Mouse (Mus musculus) retina, adult 2 months (tissue): Measurements from ENCODE around the gene Rsph14.
"Not testable (repeated sequence)": the region's sequence is repeated elsewhere in the genome, so short reads cannot be mapped to it uniquely, and the experiment has no call there.

Source experiments
- DNase-seq: peaks from one replicate; pipeline ENCODE4 v3.0.0-alpha.2; 2012; ENCODE audit warnings: low read depth, low spot score

Gene Rsph14

GRCm38 (mm10) chr10:75053655-75054054 is 21.3 kb upstream of the Rsph14 start:
- no peak for DNase-seq

DNA sequence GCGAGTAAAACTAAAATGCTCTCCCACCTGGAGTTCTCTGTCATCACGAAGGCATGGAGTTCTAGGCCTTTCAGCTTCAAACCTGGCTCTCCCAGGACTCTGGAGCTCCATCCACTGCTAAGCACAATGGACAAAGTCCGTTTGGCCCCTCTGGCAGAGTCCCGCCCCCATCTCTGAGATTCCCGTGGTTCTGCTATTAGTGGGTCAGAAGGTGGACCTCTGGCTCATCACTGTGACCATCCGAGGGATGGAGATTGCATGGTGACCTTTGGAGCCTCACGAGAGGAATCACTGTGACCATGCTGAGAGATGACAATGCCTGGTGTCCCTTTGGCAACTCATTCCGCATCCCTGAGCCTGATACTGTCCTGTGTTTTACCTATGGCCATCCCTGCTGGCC is 20.5 kb upstream of the Rsph14 start:
- no peak for DNase-seq

DNA sequence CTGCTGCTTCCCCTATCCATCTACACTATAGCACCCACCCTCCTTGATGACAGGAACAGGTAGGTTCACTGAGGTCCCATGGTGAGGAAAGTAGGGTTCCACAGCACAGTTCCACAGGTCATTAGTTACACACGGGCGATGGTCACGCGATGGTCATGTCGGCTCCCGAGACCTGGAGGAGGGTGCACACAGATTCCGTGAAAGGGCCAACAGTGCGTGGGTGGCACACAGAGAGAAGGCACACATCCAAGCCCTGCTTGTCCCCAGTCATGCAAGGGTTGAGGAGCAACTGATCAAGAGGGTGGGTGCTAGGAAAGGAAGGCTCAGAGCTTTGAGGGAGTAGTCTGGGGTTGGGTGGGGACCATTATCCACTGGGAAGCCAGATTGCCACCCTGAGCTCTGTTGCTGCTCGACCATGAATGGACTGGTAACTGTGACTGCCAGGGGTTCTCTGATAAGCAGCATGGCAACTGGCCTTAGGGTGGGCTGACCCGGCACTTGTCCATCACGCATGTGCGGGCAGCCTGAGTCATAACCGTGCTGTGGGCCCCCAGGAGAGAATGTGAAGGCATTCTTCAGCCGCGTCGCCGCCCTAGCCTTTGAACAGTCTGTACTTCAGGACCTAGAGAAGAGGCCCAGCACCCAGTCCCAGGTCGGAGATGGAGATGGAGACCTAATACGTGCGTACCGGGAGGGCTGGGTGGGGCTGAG is 19.1 kb upstream of the Rsph14 start:
- no peak for DNase-seq

DNA sequence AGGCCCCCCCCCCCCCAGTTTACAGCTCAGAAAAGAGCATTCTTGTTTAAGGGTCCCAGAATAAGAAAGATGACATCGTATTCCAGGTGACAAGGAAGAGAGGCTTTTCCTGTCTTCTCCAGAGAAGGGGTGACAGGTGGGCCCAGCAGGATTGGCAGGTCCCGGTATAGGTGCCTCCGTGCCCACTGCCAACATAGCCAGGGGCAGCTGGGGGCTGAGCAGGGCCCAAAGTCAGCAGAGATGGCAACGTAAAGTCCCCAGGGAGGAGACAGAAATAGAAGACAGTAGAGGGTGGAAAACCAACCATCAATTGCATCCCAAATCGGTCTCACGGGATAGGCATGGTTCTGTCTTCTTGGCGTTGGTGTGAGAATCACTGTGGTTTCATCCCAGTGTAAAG is 16.3 kb upstream of the Rsph14 start:
- DNase-seq: no peak

DNA sequence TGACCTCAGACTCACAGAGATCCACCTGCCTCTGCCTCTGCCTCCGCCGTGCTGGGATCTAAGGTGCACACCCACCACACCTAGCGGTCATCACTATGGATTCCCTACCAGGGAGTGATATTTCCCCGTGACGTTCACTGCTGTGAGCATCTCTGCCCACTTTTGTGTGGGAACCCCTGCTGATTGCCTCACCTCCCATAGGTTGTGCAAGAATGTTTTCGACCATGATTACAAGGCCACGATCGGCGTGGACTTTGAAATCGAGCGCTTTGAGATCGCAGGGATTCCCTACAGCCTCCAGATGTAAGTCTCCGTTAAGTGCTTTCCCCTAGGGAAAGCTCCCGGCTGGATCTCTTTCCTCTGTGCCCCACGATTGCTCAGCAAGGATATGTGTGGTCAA is 13.4 kb upstream of the Rsph14 start:
- no peak for DNase-seq

DNA sequence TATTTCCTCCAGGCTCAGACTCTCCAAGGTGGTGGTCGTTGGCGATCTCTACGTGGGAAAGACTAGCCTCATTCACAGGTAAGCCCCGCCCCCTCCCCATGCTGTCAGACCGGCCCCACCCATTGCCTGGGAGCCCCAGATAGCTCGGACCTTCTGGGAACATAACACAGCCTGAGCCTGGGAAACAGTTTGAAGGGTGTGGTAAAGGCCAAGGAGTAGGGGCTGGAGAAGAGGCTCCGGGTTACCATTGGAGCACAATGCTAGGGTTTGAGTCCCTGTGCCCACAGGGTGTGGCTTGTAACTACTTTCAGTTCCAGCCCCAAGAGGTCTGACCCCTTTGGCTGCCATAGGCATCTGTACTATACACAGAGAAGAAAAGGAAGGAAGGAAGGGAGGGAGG is 12.1 kb upstream of the Rsph14 start:
- no peak for DNase-seq

DNA sequence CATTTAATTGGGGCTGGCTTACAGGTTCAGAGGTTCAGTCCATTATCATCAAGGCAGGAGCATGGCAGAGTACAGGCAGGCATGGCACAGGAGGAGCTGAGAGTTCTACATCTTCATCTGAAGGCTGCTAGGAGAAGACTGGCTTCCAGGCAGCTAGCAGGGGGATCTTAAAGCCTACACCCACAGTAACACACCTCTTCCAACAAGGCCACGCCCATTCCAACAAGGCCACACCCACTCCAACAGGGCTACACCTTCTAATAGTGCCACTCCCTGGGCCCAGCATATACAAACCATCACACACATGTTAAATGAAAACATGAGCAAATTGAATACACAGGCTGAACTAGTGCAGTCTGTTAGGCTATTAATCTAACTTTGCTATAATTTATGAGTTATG is 9.7 kb upstream of the Rsph14 start:
- not testable (repeated sequence) for DNase-seq

DNA sequence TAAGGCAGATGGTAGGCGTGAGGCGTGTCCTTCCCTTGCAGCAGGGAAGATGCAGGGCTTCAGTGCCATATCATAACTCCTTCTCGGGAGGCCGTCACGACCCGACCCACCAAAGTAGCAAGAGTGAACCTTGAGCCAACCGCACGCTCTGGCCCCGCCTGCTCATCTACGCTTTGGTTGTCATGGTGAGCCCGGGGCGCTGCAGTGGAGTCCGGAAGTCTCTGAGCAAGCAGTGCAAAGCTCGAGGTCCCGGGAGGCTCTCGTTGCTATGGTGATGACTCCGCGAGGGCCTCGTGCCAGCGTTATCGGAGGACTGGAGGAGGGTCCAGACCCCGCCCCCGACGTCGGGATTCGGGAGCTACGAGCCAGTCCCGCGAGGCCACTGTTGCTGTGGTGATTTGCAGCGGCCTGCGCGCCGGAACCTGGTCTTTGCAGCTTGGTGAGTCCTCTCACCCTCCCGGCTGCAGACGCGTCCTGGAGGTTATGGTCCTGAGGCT is 4.5 kb upstream of the Rsph14 start, which contains the start of gene Rab36:
Gene Rab36 (plus strand): TSS at position 176 of the 497 bp plus-strand sequence.
- peak; percentile 34 for DNase-seq

- no peak for DNase-seq
These were observed 856 bp downstream of the Rsph14 start for GRCm38 (mm10) chr10:75031345-75032114.

DNA sequence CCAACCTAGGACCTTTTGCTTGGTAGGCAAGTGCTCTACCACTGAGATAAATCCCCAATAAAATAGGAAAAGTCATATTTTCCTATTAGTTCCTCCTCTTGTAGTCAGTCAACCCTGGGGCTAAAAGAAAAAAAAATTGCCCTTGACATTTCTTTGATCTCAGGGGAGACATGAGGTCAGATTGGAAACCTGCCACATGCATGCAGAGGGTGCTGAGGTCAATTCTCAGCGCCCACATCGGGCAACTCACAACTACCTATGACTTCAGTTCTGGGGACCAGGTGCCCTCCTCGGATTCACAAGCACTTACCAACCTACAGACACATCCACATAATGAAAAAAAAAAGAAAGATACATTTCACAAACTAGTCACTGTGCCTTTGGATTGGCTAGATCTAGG is 2.2 kb downstream of the Rsph14 start:
- no peak for DNase-seq

DNA sequence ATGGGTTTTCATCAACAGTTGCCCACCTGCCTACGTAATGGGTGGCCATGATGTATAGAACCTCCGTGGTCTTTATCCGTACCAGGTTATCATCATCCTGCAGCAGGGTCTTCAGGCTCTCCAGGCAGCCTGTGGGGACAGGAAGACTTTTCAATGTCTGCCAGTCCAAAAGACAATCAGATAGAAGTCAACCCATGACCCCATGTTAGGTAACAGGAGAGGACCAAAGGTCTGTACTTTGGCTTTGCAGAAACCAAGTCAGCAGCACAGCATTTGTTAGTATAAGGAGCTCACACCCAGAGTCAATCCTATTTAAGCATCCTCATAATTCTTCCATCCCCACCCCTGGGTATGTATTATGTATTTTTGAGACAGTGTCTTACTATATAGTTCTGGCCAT is 2.7 kb downstream of the Rsph14 start:
- no peak for DNase-seq

DNA sequence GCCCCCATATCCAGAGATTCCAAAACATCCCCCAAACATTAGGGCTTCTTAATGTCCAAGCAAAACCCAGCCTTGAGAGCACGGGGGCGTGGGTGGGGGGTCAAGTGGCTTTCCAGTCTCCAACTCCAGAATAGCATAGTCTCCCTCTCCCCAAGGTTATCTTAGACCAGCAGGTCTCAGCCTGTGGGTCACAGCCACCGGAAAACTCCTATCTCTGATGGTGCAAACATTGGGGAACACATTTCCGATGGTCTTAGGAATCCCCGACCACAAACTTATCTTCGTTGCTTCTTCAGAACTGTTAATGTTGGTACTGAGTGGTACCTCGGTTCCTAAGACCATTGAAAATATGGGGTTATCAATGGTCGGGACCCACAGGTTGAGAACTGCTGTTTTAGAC is 3.6 kb downstream of the Rsph14 start:
- DNase-seq: no peak

- no peak for DNase-seq
These were observed 5.9 kb downstream of the Rsph14 start for GRCm38 (mm10) chr10:75026491-75026890.

- peak; percentile 56 for DNase-seq
These were observed 11.2 kb downstream of the Rsph14 start for GRCm38 (mm10) chr10:75021138-75021537.

- no peak for DNase-seq
These were observed 12.1 kb downstream of the Rsph14 start for GRCm38 (mm10) chr10:75020271-75020670.

GRCm38 (mm10) chr10:75016481-75016880 is 15.9 kb downstream of the Rsph14 start:
- no peak for DNase-seq

DNA sequence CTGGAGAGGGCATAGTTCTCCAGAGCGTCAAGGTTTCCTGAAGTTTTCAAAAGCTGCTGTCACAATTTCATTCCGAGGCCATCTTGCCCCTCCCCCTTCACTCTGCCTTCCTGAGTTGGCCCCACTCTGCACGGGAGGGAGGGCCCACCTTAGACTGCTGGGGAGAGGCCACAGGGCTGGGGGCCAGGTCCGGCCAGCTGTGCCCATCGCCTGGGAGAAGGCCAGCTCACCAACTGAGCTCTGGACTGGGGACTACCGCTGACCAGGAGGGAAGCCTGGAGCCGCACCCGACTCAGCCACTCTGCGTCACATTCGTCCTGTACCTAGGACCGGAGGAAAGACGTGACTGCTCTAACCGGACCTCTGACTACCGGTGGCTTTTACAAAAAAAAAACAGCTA is 16.9 kb downstream of the Rsph14 start:
- DNase-seq: no peak

- DNase-seq: no peak
These were observed 21.7 kb downstream of the Rsph14 start for GRCm38 (mm10) chr10:75010704-75011103.

GRCm38 (mm10) chr10:75006889-75007662 is 25.3 kb downstream of the Rsph14 start:
- DNase-seq: no peak

DNA sequence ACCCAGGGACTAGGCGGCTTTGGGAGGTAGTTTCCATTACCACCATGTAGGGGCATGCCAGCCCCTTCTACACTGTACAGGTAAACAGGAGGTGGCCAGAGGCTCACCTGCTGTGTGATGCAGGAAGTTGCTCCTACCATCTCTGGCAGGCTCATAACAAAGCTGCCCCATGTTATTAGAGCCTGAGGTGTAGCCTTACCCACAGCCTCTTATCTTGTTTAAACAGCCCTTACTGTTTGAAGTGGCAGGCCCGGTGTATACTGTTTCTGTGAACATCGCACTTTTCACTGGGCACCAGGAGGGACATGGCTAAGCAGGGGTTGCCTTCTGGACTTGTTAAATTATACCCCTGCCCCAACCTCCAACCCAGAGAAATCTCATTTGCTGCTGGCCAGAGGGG is 28.3 kb downstream of the Rsph14 start:
- DNase-seq: no peak

DNA sequence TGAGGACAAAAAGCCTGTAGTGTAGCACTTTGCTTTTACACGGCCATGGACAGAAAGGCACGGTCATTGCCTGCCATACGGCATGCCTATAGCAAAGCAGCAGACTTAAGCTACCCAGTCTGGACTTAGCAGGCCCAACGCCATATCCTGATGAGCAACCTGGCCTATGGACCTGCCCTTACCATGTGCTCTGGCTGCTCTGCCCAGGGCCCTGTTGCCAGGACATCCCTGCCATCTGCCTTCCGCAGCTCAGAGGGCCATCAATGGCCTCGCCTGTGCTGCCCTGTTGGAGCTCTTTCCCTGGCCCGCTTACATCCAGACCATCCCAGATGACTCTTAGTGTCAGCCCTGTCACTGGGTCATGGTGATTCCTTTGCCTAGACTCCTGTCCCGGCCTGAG is 31.0 kb downstream of the Rsph14 start:
- DNase-seq: no peak

- no peak for DNase-seq
These were observed 37.0 kb downstream of the Rsph14 start for GRCm38 (mm10) chr10:74995377-74995776.
